Mouse (Mus musculus) cerebellum, adult 8-10 months (tissue): ENCODE measurements at regions not wholly inside any gene's neighbourhood (a gene's known extent, or its start where the extent isn't known, plus 50 kb on each side); places are given as distances from the start of the nearest gene placed in this dataset.
A peak's percentile ranks its signal among the peaks of the same experiment; 100 is the strongest.

ENCODE experiments used
- DNase-seq: peaks from one replicate; pipeline ENCODE4 v3.0.0; 2022

DNA sequence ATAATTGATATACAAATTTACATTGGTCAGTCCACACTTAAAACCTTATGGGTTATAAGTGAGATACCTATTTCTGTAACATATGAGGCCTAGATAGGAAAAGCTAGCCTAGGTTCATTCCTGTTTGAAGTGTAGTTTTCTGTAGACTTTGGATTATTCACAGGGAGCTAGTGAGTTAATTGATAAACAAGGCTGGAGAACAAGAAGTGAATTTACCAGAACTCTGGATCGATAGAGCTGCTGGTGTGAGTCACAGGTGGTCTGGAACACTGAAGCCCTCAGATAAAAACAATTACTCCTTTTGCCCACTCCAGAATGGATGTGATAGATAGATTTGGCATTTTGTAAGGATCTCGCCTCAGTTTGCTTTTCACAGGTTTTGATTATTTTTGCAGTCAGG, 62.0 kb upstream of the Rtl1 start:
- DNase-seq = no peak

- no peak for DNase-seq
Observed at GRCm38 (mm10) chr12:109674766-109675165, 74.6 kb upstream of the Rtl1 start.

DNA sequence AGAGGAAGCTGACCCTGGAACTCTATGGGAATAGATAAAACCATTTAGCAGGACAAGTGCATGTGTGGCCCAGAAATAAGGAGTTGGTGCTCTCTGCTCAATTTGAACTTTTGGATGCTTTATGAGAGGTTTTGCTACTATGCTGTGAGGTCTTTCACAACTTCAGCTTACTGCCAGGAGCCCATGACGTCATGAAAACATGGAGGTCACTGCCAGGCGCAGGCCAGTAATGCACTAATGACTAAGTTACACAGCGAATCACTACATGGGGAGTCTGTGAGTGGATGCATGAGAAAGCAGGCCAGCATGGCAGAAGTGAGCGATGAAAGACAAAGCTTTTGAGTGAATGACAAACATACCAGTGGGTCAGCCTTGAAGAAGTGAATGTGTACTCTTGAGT, 93.9 kb upstream of the Rtl1 start:
- no peak for DNase-seq

GRCm38 (mm10) chr12:109694801-109695430, 94.8 kb upstream of the Rtl1 start:
- peak; percentile 86 for DNase-seq

GRCm38 (mm10) chr12:109706820-109707219, 106.7 kb upstream of the Rtl1 start:
- DNase-seq = no peak

GRCm38 (mm10) chr12:109709661-109710060, 109.5 kb upstream of the Rtl1 start:
- DNase-seq = peak; percentile 53

DNA sequence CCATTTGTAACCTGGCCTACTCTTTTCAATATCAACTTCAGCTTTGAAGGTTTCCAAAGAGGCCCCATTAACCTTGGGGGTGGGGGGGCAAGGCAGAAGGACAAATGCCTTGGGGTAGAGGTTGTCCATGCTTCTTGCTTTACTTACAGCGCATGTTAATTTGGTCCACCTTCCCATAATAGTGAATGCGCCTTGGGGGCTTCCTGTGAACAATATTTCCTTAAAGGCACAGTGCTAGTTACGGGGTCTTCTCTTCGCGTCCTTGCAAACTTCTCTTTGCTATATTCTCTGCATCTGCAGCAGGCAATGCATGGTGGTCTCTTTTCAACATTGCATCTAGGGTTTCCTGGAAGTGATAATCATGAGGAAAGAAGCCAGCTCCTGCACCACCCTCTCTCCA, 111.3 kb upstream of the Rtl1 start:
- no peak for DNase-seq

- peak; percentile 39 for DNase-seq
Observed at GRCm38 (mm10) chr12:109711946-109712345, 111.8 kb upstream of the Rtl1 start.

- peak; percentile 11 for DNase-seq
Observed at GRCm38 (mm10) chr12:109712386-109712785, 112.3 kb upstream of the Rtl1 start.

DNA sequence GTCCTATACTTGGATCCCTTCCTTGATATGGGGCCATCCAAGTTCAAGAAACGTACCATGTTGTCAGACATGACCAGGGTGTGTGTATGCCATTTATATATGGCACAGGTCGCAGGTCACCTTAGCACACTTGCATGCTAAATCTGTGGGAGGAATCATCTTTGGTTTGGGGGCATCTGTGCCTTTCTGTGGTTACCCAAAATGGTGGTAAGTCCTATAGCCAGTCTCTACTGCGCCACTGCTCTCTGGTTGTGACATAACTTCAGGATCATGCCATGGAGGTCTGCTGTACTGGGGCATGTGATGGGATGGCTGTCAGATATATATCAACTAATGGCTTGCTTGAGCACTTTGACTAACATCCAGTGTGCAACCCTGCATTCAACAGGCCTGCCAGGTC, 112.9 kb upstream of the Rtl1 start:
- DNase-seq = no peak

GRCm38 (mm10) chr12:109714061-109714460, 113.9 kb upstream of the Rtl1 start:
- DNase-seq = no peak

DNA sequence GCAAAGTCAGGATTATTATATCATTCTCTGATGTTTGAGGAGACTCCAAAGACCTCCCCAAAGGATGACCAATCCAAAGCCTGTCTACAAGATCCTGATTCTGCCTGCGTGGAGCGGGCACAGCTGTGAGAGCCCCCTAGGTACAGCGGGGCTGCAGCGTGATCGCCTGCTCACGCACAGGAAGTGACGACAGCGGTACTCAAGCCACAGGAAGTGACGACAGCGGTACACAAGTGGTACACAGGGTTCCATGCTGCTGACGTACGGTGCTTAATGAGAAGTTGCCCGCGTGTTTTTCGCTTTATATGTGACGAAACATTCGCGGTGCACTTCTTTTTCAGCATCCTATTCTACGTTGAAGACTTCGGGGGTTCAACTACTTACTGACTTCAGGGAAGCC, 116.9 kb upstream of the Rtl1 start:
- no peak for DNase-seq

DNA sequence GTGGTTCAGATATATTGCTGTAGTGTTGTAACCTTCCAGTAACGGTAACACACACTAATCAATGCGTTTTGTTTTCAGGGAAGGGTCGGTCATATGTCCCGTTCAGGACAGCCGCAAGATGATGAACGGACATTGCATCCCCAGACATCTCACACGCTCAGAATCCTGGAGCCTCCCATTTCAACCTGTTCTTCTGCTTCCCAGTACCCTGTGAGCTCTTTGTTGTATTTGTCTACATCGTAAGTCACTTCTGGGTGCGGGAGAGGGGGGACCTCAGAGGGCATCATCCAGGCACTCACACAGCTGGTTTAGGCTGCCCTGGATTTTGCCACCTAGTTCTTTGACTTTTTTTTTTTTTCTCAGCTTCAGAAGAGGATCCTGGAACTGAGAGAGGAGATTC, 117.9 kb upstream of the Rtl1 start:
- DNase-seq = no peak

DNA sequence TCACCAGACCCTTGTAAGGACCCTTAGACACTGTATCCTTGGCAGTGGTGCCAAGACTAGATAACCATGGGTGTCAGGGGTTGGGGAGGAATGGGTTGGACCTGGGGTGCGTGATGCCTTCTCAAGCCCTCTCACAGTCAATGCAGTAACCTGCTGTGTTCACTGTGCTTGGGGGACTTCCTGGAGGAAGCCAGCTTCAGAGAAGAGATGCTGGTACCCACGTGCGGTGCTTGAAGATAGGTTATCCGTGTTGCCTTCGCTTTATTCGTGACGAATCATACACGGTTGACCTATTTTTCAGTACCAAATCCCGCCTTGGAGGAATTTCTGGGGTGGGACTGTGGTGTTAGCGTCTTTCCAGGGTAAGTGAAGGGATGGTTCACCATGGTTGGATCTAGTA, 138.1 kb upstream of the Rtl1 start:
- no peak for DNase-seq

DNA sequence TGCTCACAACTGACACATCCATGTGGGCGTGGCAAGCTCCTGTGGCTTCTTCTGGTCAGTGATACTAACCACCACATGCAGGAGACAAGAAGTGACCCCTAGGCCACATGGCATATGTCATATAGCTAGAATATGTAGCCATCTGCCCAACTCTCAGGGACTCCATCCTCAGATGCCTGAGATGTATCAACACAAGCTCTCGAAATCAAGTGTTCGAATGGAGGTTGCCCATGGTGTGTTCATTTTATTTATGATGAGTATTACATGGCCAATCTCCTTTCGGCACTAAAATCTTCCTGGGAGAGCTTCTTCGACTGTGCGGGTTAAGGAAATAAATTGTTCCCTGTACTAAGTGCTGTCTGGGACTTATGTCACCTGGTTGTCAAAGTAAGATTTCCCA, 138.8 kb upstream of the Rtl1 start:
- no peak for DNase-seq

DNA sequence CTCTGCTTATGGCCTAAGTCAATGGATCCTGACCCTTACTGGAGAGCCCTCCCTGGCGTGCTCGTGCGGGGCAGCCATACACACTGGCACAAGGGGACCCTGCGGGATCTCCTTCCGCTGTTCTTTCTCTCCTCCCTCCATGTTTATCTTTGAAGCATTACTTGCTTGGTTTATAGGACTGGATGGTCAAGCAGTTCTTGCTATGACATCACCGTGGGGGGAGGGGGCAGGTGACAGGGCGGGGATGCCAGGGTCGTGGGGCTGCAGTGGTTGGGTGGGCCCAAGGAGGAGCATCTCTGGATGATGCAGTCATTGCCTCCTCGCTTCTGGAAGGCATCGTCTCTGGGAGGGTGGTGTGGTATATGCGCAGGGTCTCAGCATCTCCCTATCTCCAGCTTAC, 142.4 kb upstream of the Rtl1 start:
- no peak for DNase-seq

DNA sequence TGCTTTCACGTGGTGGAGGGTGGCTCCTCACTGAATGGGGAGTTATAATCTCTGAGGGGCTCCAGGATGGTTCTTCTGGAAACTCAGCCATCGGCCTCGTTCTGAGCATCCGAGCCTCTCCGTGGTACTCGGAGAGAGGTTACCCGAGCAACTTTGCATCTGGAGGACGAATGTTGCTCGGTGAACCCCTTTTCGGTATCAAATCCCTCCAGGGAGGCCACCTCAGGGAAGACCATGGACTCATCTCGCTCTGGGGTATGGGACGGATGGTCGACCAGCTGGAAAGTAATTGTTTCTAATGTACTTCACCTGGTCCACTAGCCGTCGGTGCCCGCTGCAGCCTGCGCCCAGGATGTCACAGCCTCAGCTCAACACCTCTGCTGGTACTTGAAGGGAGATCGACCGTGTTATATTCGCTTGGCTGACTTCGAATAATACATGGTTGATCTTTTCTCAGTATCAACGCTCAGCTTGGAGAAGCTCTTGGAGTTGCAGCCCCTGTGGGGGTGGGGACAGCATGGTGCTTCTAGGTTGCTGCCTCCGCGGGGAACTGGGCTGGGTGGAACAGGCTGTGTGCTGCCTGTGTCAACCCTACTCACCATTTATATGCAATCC, 143.0 kb upstream of the Rtl1 start:
- no peak for DNase-seq

DNA sequence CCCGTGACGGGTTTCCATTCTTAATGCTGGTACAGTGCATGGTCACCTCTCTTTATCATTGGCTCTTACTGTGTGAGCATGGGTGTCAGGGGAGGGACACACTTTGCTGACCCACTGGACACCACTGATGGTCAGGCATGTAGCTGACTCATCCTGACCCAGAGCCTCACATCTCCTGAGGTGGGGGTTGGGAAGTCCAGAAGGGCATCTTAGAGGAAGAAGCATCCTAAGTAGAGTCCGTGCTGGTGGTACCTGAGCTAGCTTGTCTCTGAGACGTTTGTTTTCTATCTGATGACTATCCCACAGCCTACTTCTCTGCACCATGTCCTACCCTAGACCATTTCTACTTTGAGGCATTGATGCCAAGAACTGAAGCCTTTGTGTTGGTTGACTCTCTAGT, 144.1 kb upstream of the Rtl1 start:
- DNase-seq = no peak

GRCm38 (mm10) chr12:109745731-109746484, 145.8 kb upstream of the Rtl1 start:
- DNase-seq = no peak

DNA sequence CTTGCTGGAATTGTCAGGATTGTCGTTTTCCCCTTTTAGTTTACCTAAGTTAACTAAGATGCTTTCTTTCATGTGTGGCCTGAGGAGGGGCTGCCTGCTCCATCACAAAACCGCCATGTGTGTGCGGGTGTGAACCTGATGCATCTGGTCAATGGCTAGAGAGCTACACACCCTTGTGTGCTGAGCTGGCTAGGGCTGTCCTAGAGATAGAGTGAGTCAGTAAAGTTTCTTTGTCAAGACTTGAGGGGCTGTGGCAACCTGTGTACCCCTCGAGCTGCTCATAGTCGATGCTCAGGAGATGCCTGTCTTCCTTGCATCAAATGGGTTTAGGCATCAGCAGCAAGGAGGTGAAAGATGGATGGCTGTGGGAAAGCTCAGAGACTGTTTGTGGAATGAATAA, 147.1 kb upstream of the Rtl1 start:
- no peak for DNase-seq

GRCm38 (mm10) chr12:109747776-109748175, 147.6 kb upstream of the Rtl1 start:
- no peak for DNase-seq

DNA sequence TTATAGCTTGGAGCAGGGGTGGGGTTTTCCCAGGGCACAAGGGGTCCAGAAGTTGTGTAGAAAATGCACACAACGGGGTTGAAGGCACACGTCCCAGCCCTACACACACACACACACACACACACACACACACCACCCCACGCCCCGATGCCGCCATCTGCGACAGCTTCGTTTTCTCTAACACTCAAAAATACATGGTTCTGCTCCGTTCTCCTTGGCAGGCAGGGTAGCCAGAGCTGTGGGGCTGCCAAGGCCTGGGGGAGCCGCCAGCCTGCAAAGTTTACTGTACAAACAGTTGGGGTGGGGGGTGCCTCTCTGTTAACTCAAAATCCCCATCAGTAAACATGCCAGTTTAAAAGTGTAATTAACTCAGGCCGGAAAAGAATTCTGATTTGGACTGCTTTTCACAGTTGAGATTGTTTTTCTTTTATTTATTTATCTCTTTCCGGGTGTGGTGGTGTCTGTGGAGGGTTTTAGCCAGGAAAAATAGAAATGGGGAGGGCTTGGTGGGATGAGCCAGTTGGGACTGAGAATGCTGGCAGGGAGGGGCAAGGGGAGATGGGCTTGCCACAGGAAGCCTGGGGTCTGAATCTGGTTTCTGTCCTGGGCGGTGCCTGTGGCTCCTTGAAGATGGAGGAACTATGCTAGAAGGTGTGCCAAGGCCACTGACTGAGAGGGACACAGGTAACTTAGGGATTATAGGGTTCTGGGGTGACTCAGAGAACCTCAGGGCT, 148.4 kb upstream of the Rtl1 start:
- no peak for DNase-seq

- DNase-seq = no peak
Observed at GRCm38 (mm10) chr12:109749256-109749655, 149.1 kb upstream of the Rtl1 start.
